Mouse (Mus musculus): ENCODE data around the gene Kctd19. TPM values are rescaled to one million over a fixed set of nuclear protein-coding genes. Genes with fewer than 3 reads are reported as not detected.

Gene Kctd19
- polyA plus RNA-seq (2017; shearing (Covaris generic)), result 0.29 TPM

GRCm38 (mm10) chr8:105413391-105413790 lies at the start of gene Kctd19, which contains the start of gene Lrrc36:
Gene Kctd19 (minus strand): TSS chr8:105413502.
Gene Lrrc36 (plus strand): TSS chr8:105413571.

GRCm38 (mm10) chr8:105373032-105373431 lies 40.3 kb downstream of the Kctd19 start, which contains the start of gene Plekhg4:
Gene Plekhg4 (plus strand): TSS chr8:105373274.

GRCm38 (mm10) chr8:105348450-105349095 lies 64.7 kb downstream of the Kctd19 start, which contains the start of gene Slc9a5:
Gene Slc9a5 (plus strand): TSS chr8:105348843.

DNA sequence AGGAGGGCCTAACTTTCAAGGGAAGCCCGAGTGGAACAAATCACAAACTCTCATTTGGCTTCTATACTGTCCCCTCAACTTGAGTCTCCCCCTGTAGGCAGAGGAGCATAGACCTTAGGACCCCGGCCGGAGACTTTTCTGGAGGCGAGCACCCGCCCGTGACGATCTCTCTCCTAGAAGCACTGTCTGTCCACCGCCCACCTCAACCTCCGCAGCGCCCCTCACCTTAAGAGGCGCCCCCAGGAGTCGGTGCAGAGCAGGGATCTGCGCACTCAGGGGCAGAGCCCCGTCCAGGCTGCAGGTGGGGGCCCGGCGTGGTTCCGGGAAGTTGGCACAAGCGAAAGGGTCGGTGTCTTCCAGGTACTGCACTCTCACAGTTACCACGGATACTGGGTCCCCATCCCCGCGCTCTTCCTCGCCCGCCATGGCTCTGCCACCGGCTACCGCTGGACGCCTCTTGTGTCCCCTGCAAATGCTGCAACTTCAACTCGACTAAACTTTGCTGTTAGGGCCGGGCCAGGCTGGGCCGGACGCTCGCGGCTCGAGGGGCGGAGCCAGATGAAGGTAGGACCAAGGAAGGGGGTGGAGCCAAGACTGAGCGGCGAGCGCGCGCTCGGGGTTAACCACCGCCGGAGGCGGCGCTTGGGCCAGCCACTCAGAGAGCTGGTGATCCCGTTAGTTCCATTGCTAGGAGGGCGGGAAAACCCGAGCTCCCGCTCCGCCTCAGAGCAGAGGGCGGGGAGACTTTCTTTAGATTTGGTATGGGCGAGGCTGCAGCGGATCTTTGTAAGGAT lies 65.7 kb downstream of the Kctd19 start, which contains the start of gene Fhod1:
Fhod1 (minus strand) TSS at position 526 of the 794 bp plus-strand sequence.

Other genes with a start within 250 kb of the Kctd19 start
- gene Cbfb, start 242.8 kb downstream of the Kctd19 start, polyA plus RNA-seq (2017; shearing (Covaris generic)), result 87.2 TPM
- gene D230025D16Rik, start 188.4 kb downstream of the Kctd19 start, polyA plus RNA-seq (2017; shearing (Covaris generic)), result 19.5 TPM
- 0.48 TPM for gene B3gnt9, start 158.3 kb downstream of the Kctd19 start, polyA plus RNA-seq (2017; shearing (Covaris generic))
- gene Tradd, start 148.9 kb downstream of the Kctd19 start, polyA plus RNA-seq (2017; shearing (Covaris generic)), result 41.6 TPM
- 12.7 TPM for gene Fbxl8, start 148.9 kb downstream of the Kctd19 start, polyA plus RNA-seq (2017; shearing (Covaris generic))
- gene Hsf4, start 143.7 kb downstream of the Kctd19 start, polyA plus RNA-seq (2017; shearing (Covaris generic)), result 0.60 TPM
- gene Nol3, start 137.4 kb downstream of the Kctd19 start, polyA plus RNA-seq (2017; shearing (Covaris generic)), result not detected
- 2.6 TPM for gene 4931428F04Rik, start 123.6 kb downstream of the Kctd19 start, polyA plus RNA-seq (2017; shearing (Covaris generic))
- 3.5 TPM for gene Exoc3l, start 117.4 kb downstream of the Kctd19 start, polyA plus RNA-seq (2017; shearing (Covaris generic))
- 138 TPM for gene E2f4, start 115.8 kb downstream of the Kctd19 start, polyA plus RNA-seq (2017; shearing (Covaris generic))
- 5.7 TPM for gene Elmo3, start 107.9 kb downstream of the Kctd19 start, polyA plus RNA-seq (2017; shearing (Covaris generic))
- gene Lrrc29, start 87.2 kb downstream of the Kctd19 start, polyA plus RNA-seq (2017; shearing (Covaris generic)), result 0.20 TPM
- 51.8 TPM for gene Tmem208, start 87.1 kb downstream of the Kctd19 start, polyA plus RNA-seq (2017; shearing (Covaris generic))
- gene Fhod1, start 65.5 kb downstream of the Kctd19 start, polyA plus RNA-seq (2017; shearing (Covaris generic)), result 0.50 TPM
- 0.10 TPM for gene Slc9a5, start 64.7 kb downstream of the Kctd19 start, polyA plus RNA-seq (2017; shearing (Covaris generic))
- gene Plekhg4, start 40.2 kb downstream of the Kctd19 start, polyA plus RNA-seq (2017; shearing (Covaris generic)), result 0.89 TPM
- not detected for gene Lrrc36, start 69 bp upstream of the Kctd19 start, polyA plus RNA-seq (2017; shearing (Covaris generic))
- 0.99 TPM for gene Tppp3, start 58.0 kb upstream of the Kctd19 start, polyA plus RNA-seq (2017; shearing (Covaris generic))
- 5.9 TPM for gene Zdhhc1, start 83.4 kb upstream of the Kctd19 start, polyA plus RNA-seq (2017; shearing (Covaris generic))
- 0.96 TPM for gene Hsd11b2, start 105.3 kb upstream of the Kctd19 start, polyA plus RNA-seq (2017; shearing (Covaris generic))
- 62.3 TPM for gene Atp6v0d1, start 152.5 kb upstream of the Kctd19 start, polyA plus RNA-seq (2017; shearing (Covaris generic))
- gene Ripor1, start 191.8 kb upstream of the Kctd19 start, polyA plus RNA-seq (2017; shearing (Covaris generic)), result 11.9 TPM
- 168 TPM for gene Ctcf, start 223.1 kb upstream of the Kctd19 start, polyA plus RNA-seq (2017; shearing (Covaris generic))
- not detected for gene Agrp, start 223.9 kb upstream of the Kctd19 start, polyA plus RNA-seq (2017; shearing (Covaris generic))

All from effector memory CD4-positive, alpha-beta T cell, adult 7 months (primary cell).